Mouse (Mus musculus): ENCODE measurements at regions not wholly inside any gene's neighbourhood (a gene's known extent, or its start where the extent isn't known, plus 50 kb on each side); places are given as distances from the start of the nearest gene placed in this dataset.

GRCm38 (mm10) chr4:7091201-7091814, 1147.5 kb downstream of the Car8 start:
- H3K4me1 ChIP-seq (ENCODE audit: insufficient read depth, low read length) = no peaks in the 10 kb centered on the region
- no peak overlapping the region for H3K4me2 ChIP-seq (ENCODE audit: low read depth, low read length, poor library complexity, severe bottlenecking)
- ATAC-seq (ENCODE audit: low FRiP score) = no peak
- no peak overlapping the region for H3K4me3 ChIP-seq (ENCODE audit: low read depth, low read length)
- no peak overlapping the region for H3K9ac ChIP-seq (replicated peaks; ENCODE audit: low read length, poor library complexity, severe bottlenecking)
- H3K27ac ChIP-seq (ENCODE audit: low read depth, low read length) = no peak overlapping the region
- no peak for TF ChIP-seq CTCF (IDR thresholded peaks at IDR 0.05)
- DNase-seq (ENCODE audit: low spot score) = no peak
- H3K9me3 ChIP-seq (ENCODE audit: low read length) = no peaks in the 10 kb centered on the region
- H3K27me3 ChIP-seq (ENCODE audit: insufficient read depth, low read length) = no peaks in the 10 kb centered on the region
- H3K36me3 ChIP-seq (ENCODE audit: insufficient read depth, low read length) = no peaks in the 10 kb centered on the region
